Mouse (Mus musculus) kidney, adult 2 months (tissue): ENCODE data around the gene Clptm1.

Experiments used
- CTCF ChIP-seq: fragments of 200-500 bp; conservative IDR thresholded peaks from 2 replicates; pipeline ENCODE4 v1.5.1; 2011; ENCODE audit warnings: low read depth, mild to moderate bottlenecking, control low read depth, low read length, moderate library complexity, mixed read lengths; ENCODE audit not compliant: insufficient read depth, insufficient read length
- POLR2A ChIP-seq: fragments of 200-500 bp; IDR thresholded peaks from one replicate; pipeline ENCODE4 v1.6.1; 2011; ENCODE audit warnings: low read depth, low read length, control low read depth

GRCm38 (mm10) chr7:19641223-19641622 is 23.6 kb downstream of the Clptm1 start:
- TF ChIP-seq POLR2A (no peak), CTCF (no peak)
